Mouse (Mus musculus) heart, adult 2 months (tissue): ENCODE data around the gene Txk. TPM values are rescaled to one million over a fixed set of nuclear protein-coding genes. Genes with fewer than 3 reads are reported as not detected.

Source experiments
- DNase-seq, 2 experiments: peaks; one replicate each; pipeline ENCODE4 v3.0.0; 2021
- H3K27ac ChIP-seq: fragments of 200-600 bp; 2 replicates; pipeline ENCODE4 v1.8.1; 2022
- H3K27me3 ChIP-seq: fragments of 200-500 bp; 2 replicates; pipeline ENCODE4 v1.6.1; 2012; ENCODE audit warnings: mild to moderate bottlenecking, low read length, inconsistent platforms, mixed read lengths; ENCODE audit not compliant: control insufficient read depth, insufficient read depth
- H3K36me3 ChIP-seq: fragments of 200-500 bp; 2 replicates; pipeline ENCODE4 v1.6.1; 2012; ENCODE audit warnings: low read length, inconsistent platforms; ENCODE audit not compliant: control insufficient read depth, insufficient read depth
- H3K4me1 ChIP-seq: fragments of 200-500 bp; 2 replicates; pipeline ENCODE4 v1.6.1; 2011; ENCODE audit warnings: low read length; ENCODE audit not compliant: control insufficient read depth, insufficient read depth
- H3K4me3 ChIP-seq: fragments of 200-600 bp; 2 replicates; pipeline ENCODE4 v1.8.1; 2022
- H3K79me2 ChIP-seq: fragments of 200-500 bp; replicated peaks from 2 replicates; pipeline ENCODE4 v1.6.1; 2012; ENCODE audit warnings: mild to moderate bottlenecking, inconsistent platforms, low read length, moderate library complexity, mixed read lengths; ENCODE audit not compliant: control insufficient read depth, insufficient read depth
- H3K9ac ChIP-seq: fragments of 200-500 bp; 2 replicates; pipeline ENCODE4 v1.6.1; 2012; ENCODE audit warnings: low read depth, mild to moderate bottlenecking, control low read depth, inconsistent platforms, low read length, mixed read lengths
- CTCF ChIP-seq: fragments of 200-600 bp; IDR thresholded peaks from 2 replicates; pipeline ENCODE4 v1.8.1; 2022; ENCODE audit warnings: antibody characterized with exemption, mild to moderate bottlenecking, moderate library complexity
- EP300 ChIP-seq: fragments of 200-500 bp; IDR thresholded peaks from 2 replicates; pipeline ENCODE4 v1.6.1; 2011; ENCODE audit warnings: low read depth, low read length, control low read depth; ENCODE audit not compliant: insufficient read depth
- POLR2A ChIP-seq: fragments of 200-500 bp; IDR thresholded peaks from 2 replicates; pipeline ENCODE4 v1.6.1; 2011; ENCODE audit warnings: mild to moderate bottlenecking, low read depth, low read length, control low read depth; ENCODE audit not compliant: insufficient read depth
- WGBS: fragments of 180-500 bp; shearing (Covaris S2); methylation state at CpG from one replicate; pipeline ENCODE4 v1.1.7; 2018; 5-methylcytosine and 5-hydroxymethylcytosine counted together
- intact Hi-C: fragments of 180-260 bp; cut with DNase I; formaldehyde crosslinking; loops from one replicate; pipeline ENCODE4 v1.15.1; 2025
- polyA plus RNA-seq: library from polyadenylated mRNA; depleted of rRNA; stranded (reverse); fragments of >200 nt; gene quantifications from 2 replicates; pipeline ENCODE4 v1.2.3, GENCODE M21; 2012
- total RNA-seq, 2 experiments: library from RNA; stranded (reverse); gene quantifications; 2 replicates each; pipeline ENCODE4 v1.2.3; 2021

Gene Txk
- total and polyA plus RNA-seq, 3 experiments = 0.10 to 0.30 (median 0.18) TPM

DNA sequence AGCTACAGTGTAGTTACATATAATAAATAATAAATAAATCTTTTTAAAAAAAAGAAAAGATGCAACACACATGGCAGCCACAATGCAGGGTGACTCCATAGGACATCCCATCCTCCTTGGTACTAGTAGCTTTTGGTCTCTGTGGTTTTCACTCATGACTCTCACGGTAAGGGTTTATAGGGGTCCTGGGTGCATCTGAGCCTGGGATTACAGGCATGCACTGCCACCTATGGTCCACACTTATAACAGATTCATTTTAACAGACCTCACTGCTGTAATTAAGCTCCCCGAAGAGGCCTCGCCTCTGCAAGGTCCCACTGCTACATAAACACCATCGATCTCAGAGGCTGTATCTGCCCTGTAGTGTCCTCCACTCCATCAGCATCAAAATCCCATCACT lies 32.9 kb upstream of the Txk start:
- intact Hi-C loops = no loop called here
- Histone ChIP-seq H3K27me3 (no peaks in the 10 kb centered on the region), H3K4me1 (no peaks in the 10 kb centered on the region), H3K4me3 (no peak overlapping the region), H3K79me2 (peaks cover 1% of the 10 kb centered on the region; the same call in 1 of the 2 replicates), H3K36me3 (no peaks in the 10 kb centered on the region), H3K9ac (no peak overlapping the region), H3K27ac (no peak overlapping the region)
- 81% methylated on average over 4 of the region's 4 CpGs for WGBS
- DNase-seq = no peak
- TF ChIP-seq EP300 = no peak
- no peak for TF ChIP-seq POLR2A

DNA sequence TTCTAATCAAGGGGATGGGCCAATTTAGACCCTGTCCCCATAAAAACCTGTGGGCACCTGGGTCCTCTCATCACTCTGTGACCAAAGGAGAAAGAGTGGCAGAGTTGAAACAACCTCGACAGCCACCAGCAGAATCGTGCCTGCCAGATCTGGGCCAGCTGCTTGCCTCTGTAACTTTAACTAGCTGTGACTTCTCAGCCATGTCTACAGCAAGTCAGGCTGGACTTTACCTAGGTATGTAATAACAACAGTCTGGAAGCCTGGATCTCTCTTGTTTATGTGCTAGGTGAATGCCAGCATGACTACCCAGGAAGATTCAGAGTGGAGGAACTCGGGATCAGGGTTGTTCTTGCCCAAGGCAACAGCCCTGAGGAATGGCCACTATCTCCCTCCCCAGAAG lies 32.1 kb upstream of the Txk start:
- Histone ChIP-seq H3K4me3 (no peak overlapping the region), H3K27me3 (no peaks in the 10 kb centered on the region), H3K36me3 (no peaks in the 10 kb centered on the region), H3K79me2 (peaks cover 1% of the 10 kb centered on the region; the same call in 1 of the 2 replicates), H3K4me1 (no peaks in the 10 kb centered on the region), H3K27ac (no peak overlapping the region), H3K9ac (no peak overlapping the region)
- intact Hi-C loops = no loop called here
- DNase-seq = no peak
- 85% methylated on average over 3 of the region's 3 CpGs for WGBS
- TF ChIP-seq CTCF (no peak), EP300 (no peak), POLR2A (no peak)

DNA sequence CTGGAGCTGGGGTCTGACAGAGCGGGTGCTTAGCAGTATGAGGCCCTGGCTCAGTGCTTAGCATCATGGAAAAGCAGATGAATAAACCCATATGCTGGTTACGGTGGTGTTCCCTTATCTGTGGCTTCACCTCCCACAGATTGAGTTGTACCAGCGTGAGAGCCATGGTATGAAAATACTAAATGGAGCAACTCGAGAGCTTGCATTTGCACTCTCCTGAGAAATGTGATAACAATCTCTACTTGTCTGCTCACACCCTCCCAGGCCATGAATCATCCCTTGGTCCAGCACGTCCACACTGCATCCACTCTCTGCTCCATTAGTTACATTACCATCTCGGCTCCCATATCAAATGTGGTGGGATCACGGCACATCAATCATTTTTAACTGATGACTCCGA lies 31.4 kb upstream of the Txk start:
- WGBS = 82% methylated on average over 8 of the region's 8 CpGs
- TF ChIP-seq EP300 (no peak), POLR2A (no peak), CTCF (no peak)

DNA sequence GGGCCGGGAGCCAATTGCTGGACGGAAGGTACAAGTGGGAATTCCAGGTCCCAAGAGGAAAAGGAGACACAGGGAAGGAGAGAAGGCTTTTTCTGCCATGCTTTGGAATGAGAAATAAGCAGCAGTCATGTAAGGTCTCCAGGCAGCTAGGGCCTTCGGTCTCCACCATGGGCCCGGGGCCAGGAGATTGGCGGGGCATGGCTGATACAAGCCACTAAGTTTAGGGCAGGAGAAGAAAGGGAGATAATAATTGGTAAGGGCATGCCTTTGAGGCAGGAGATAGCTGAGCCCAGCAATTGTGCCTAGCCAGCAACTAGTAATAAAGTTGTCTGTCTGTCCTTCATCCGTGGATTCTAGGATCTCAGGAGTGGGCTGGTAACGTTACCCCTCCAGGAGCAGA lies 30.5 kb upstream of the Txk start:
- Histone ChIP-seq H3K4me3 (no peak overlapping the region), H3K9ac (no peak overlapping the region), H3K79me2 (0 out of 2 replicates have a peak, but pooled peaks cover 1% of the 10 kb centered on the region), H3K36me3 (no peaks in the 10 kb centered on the region), H3K27ac (no peak overlapping the region), H3K4me1 (no peaks in the 10 kb centered on the region), H3K27me3 (no peaks in the 10 kb centered on the region)
- WGBS = 70% methylated on average over 7 of the region's 7 CpGs
- intact Hi-C loops = no loop called here
- no peak for TF ChIP-seq CTCF
- TF ChIP-seq POLR2A = no peak
- TF ChIP-seq EP300 = no peak
- no peak for DNase-seq

More for the DNA sequence above, 31.4 kb upstream of the Txk start:
- Histone ChIP-seq H3K27me3 (no peaks in the 10 kb centered on the region), H3K4me1 (no peaks in the 10 kb centered on the region), H3K79me2 (0 out of 2 replicates have a peak, but pooled peaks cover 1% of the 10 kb centered on the region), H3K4me3 (no peak overlapping the region), H3K27ac (no peak overlapping the region), H3K9ac (no peak overlapping the region), H3K36me3 (no peaks in the 10 kb centered on the region)
- DNase-seq = no peak
- intact Hi-C loops = no loop called here

DNA sequence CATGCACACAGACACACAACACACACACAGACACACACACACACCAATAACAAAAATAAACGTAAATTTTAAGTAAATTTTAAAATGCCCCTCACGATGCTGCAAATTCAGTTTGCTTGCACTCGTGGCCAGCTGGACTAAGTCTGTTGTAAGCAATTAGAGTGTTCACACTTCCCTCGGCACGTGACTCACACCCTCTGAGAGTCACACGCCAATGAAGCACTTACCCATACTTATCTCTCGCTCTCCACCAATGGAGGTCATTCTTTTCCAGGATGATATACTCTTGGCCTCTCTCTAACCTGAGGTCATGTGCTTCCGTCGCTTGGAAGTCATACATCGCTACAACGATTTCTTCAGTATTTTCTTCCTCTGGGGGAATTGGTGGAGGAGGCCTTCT lies 29.2 kb upstream of the Txk start:
- TF ChIP-seq CTCF = no peak
- no peak for TF ChIP-seq EP300
- no peak for TF ChIP-seq POLR2A
- intact Hi-C loops = no loop called here
- WGBS = 57% methylated on average over 11 of the region's 11 CpGs

DNA sequence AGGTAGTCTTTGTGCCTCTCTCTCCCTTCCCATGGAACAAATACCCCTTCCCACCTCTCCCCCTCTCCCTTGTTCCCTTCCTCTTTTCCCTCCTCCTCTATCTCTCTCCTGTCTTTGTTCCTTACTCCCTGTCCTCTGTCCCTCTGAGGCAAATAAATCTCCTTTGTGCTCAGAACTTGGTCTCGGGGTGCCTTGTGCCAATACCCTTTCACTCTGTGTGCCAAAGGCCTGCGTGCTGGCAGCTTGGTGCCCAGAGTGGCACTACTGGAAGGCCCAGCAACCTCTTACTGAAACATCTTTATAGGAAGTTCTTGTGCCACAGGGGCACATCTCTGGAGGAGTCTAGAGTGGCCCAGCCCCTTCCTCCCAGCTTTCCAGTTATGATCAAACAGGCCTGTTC lies 24.0 kb upstream of the Txk start:
- Histone ChIP-seq H3K27ac (no peak overlapping the region), H3K4me1 (no peaks in the 10 kb centered on the region), H3K9ac (no peak overlapping the region), H3K4me3 (no peak overlapping the region), H3K79me2 (no peaks in the 10 kb centered on the region), H3K36me3 (no peaks in the 10 kb centered on the region), H3K27me3 (no peaks in the 10 kb centered on the region)
- intact Hi-C loops = no loop called here
- 94% methylated on average over 2 of the region's 2 CpGs for WGBS
- TF ChIP-seq POLR2A = no peak
- TF ChIP-seq EP300 = no peak
- no peak for TF ChIP-seq CTCF
- no peak for DNase-seq

More for the DNA sequence above, 29.2 kb upstream of the Txk start:
- Histone ChIP-seq H3K79me2 (0 out of 2 replicates have a peak, but pooled peaks cover 1% of the 10 kb centered on the region), H3K4me1 (no peaks in the 10 kb centered on the region), H3K9ac (no peak overlapping the region), H3K27ac (no peak overlapping the region), H3K36me3 (no peaks in the 10 kb centered on the region), H3K27me3 (no peaks in the 10 kb centered on the region), H3K4me3 (no peak overlapping the region)
- no peak for DNase-seq
